Mouse (Mus musculus) cortical plate, adult 2 months (tissue): ENCODE measurements around the gene Rbm20.

Source experiments
- CTCF ChIP-seq: fragments of 200-500 bp; IDR thresholded peaks from 2 replicates; pipeline ENCODE4 v1.5.1; 2011; ENCODE audit warnings: mild to moderate bottlenecking, control low read depth, low read length; ENCODE audit not compliant: insufficient read depth; ENCODE audit errors: extremely low read depth
- POLR2A ChIP-seq: fragments of 200-500 bp; IDR thresholded peaks from 2 replicates; pipeline ENCODE4 v1.6.1; 2011; ENCODE audit warnings: mild to moderate bottlenecking, low read length, control low read depth; ENCODE audit not compliant: insufficient read depth; ENCODE audit errors: extremely low read depth

GRCm38 (mm10) chr19:53806126-53806525 is 129.0 kb downstream of the Rbm20 start:
- TF ChIP-seq CTCF (no peak), POLR2A (no peak)
